Mouse (Mus musculus) MEL (cell line): Measurements from ENCODE around the gene Dop1b. TPM values are rescaled to one million over a fixed set of nuclear protein-coding genes. Genes with fewer than 3 reads are reported as not detected.

Experiments
- DNase-seq: peaks from one replicate; pipeline ENCODE4 v3.0.0; 2011; ENCODE audit warnings: low read depth, low spot score
- H3K27ac ChIP-seq: 2 replicates; pipeline ENCODE4 v1.5.1; 2012; ENCODE audit warnings: low read depth, mild to moderate bottlenecking, control low read depth, low read length, moderate library complexity; ENCODE audit not compliant: control insufficient read depth
- H3K27me3 ChIP-seq, 2 experiments: fragments of 150-350 bp in 1 of 2; sonication (generic) in 1 of 2; 2 replicates each; pipeline ENCODE4 v1.6.1; 2012; ENCODE audit warnings: low read length in 2 of 2, mild to moderate bottlenecking in 2 of 2, improper control_type of control experiment in 1 of 2, moderate library complexity in 1 of 2; ENCODE audit not compliant: insufficient read depth in 2 of 2, control insufficient read depth in 1 of 2
- H3K36me3 ChIP-seq, 2 experiments: 2 replicates each; pipeline ENCODE4 v1.6.1; 2012 to 2014; ENCODE audit warnings: low read length in 2 of 2, improper control_type of control experiment in 1 of 2, inconsistent platforms in 1 of 2, mild to moderate bottlenecking in 1 of 2; ENCODE audit not compliant: insufficient read depth in 2 of 2, control insufficient read depth in 1 of 2
- H3K4me1 ChIP-seq, 2 experiments: fragments of 150-350 bp in 1 of 2; sonication (generic) in 1 of 2; 2 replicates each; pipeline ENCODE4 v1.6.1; 2012; ENCODE audit warnings: low read length in 2 of 2, improper control_type of control experiment in 1 of 2, mild to moderate bottlenecking in 1 of 2; ENCODE audit not compliant: insufficient read depth in 2 of 2, control insufficient read depth in 1 of 2
- H3K4me3 ChIP-seq, 2 experiments: fragments of 150-350 bp in 1 of 2; sonication (generic) in 1 of 2; 2 replicates each; pipeline ENCODE4 v1.5.1; 2012; ENCODE audit warnings: low read depth in 2 of 2, low read length in 2 of 2, mild to moderate bottlenecking in 2 of 2, moderate library complexity in 2 of 2, control low read depth in 1 of 2, improper control_type of control experiment in 1 of 2; ENCODE audit not compliant: control insufficient read depth in 1 of 2, insufficient read depth in 1 of 2
- H3K79me2 ChIP-seq: 2 replicates; pipeline ENCODE4 v1.6.1; 2012; ENCODE audit warnings: mild to moderate bottlenecking, low read length, moderate library complexity; ENCODE audit not compliant: control insufficient read depth, poor library complexity, insufficient read depth
- H3K9ac ChIP-seq: 2 replicates; pipeline ENCODE4 v1.6.1; 2012; ENCODE audit warnings: low read depth, mild to moderate bottlenecking, control low read depth, low read length, moderate library complexity; ENCODE audit not compliant: control insufficient read depth, poor library complexity, severe bottlenecking
- H3K9me3 ChIP-seq: fragments of 150-350 bp; sonication (generic); replicated peaks from 2 replicates; pipeline ENCODE4 v1.6.1; 2012; ENCODE audit warnings: mild to moderate bottlenecking, low read length, improper control_type of control experiment, moderate library complexity; ENCODE audit not compliant: insufficient read depth
- BHLHE40 ChIP-seq: IDR thresholded peaks from 2 replicates; pipeline ENCODE4 v1.6.1; 2012; ENCODE audit warnings: low read depth, mild to moderate bottlenecking, inconsistent platforms, low read length, improper control_type of control experiment, borderline replicate concordance
- CHD1 ChIP-seq: IDR thresholded peaks from 2 replicates; pipeline ENCODE4 v1.6.1; 2012; ENCODE audit warnings: low read depth, mild to moderate bottlenecking, inconsistent platforms, low read length, improper control_type of control experiment
- E2F4 ChIP-seq: IDR thresholded peaks from 2 replicates; pipeline ENCODE4 v1.6.1; 2011; ENCODE audit warnings: low read depth, low read length, improper control_type of control experiment, borderline replicate concordance
- ELF1 ChIP-seq: IDR thresholded peaks from 2 replicates; pipeline ENCODE4 v1.6.1; 2014; ENCODE audit warnings: low read depth, mild to moderate bottlenecking, inconsistent platforms, low read length, improper control_type of control experiment, moderate library complexity
- ETS1 ChIP-seq: IDR thresholded peaks from 2 replicates; pipeline ENCODE4 v1.6.1; 2012; ENCODE audit warnings: low read depth, mild to moderate bottlenecking, inconsistent platforms, low read length, improper control_type of control experiment, moderate library complexity
- GABPA ChIP-seq: IDR thresholded peaks from 2 replicates; pipeline ENCODE4 v1.6.1; 2012; ENCODE audit warnings: low read depth, mild to moderate bottlenecking, inconsistent platforms, low read length, improper control_type of control experiment, moderate library complexity
- GATA1 ChIP-seq: IDR thresholded peaks from 2 replicates; pipeline ENCODE4 v1.6.1; 2011; ENCODE audit warnings: low read depth, low read length, improper control_type of control experiment
- HCFC1 ChIP-seq: IDR thresholded peaks from 2 replicates; pipeline ENCODE4 v1.6.1; 2012; ENCODE audit warnings: low read depth, mild to moderate bottlenecking, inconsistent platforms, low read length, improper control_type of control experiment, moderate library complexity
- JUND ChIP-seq: IDR thresholded peaks from 2 replicates; pipeline ENCODE4 v1.6.1; 2011; ENCODE audit warnings: low read depth, mild to moderate bottlenecking, improper control_type of control experiment, low read length
- MAX ChIP-seq: IDR thresholded peaks from 2 replicates; pipeline ENCODE4 v1.6.1; 2011; ENCODE audit warnings: low read length, improper control_type of control experiment
- MAZ ChIP-seq: IDR thresholded peaks from 2 replicates; pipeline ENCODE4 v1.6.1; 2012; ENCODE audit warnings: low read depth, mild to moderate bottlenecking, inconsistent platforms, low read length, improper control_type of control experiment
- MXI1 ChIP-seq: IDR thresholded peaks from 2 replicates; pipeline ENCODE4 v1.6.1; 2011; ENCODE audit warnings: mild to moderate bottlenecking, low read depth, low read length, improper control_type of control experiment
- NELFE ChIP-seq: IDR thresholded peaks from 2 replicates; pipeline ENCODE4 v1.6.1; 2011; ENCODE audit warnings: low read depth, low read length, improper control_type of control experiment
- NRF1 ChIP-seq: IDR thresholded peaks from 2 replicates; pipeline ENCODE4 v1.6.1; 2014; ENCODE audit warnings: low read depth, mild to moderate bottlenecking, inconsistent platforms, low read length, improper control_type of control experiment, moderate library complexity; ENCODE audit not compliant: poor library complexity, insufficient read depth, severe bottlenecking
- POLR2AphosphoS2 ChIP-seq: IDR thresholded peaks from 2 replicates; pipeline ENCODE4 v1.6.1; 2011; ENCODE audit warnings: low read length, improper control_type of control experiment
- POLR2AphosphoS5 ChIP-seq: IDR thresholded peaks from 2 replicates; pipeline ENCODE4 v1.6.1; 2012; ENCODE audit warnings: low read depth, borderline replicate concordance, mild to moderate bottlenecking, inconsistent platforms, low read length, moderate library complexity, mixed read lengths
- SIN3A ChIP-seq: IDR thresholded peaks from 2 replicates; pipeline ENCODE4 v1.6.1; 2012; ENCODE audit warnings: low read length, improper control_type of control experiment, inconsistent platforms
- TBP ChIP-seq: IDR thresholded peaks from 2 replicates; pipeline ENCODE4 v1.8.0; 2011; ENCODE audit warnings: low read depth, low read length, improper control_type of control experiment
- USF1 ChIP-seq: IDR thresholded peaks from 2 replicates; pipeline ENCODE4 v1.6.1; 2014; ENCODE audit warnings: low read depth, mild to moderate bottlenecking, inconsistent platforms, low read length, improper control_type of control experiment, moderate library complexity
- USF2 ChIP-seq, 2 experiments: IDR thresholded peaks; 2 replicates each; pipeline ENCODE4 v1.6.1; 2011 to 2012; ENCODE audit warnings: improper control_type of control experiment in 2 of 2, low read length in 2 of 2, borderline replicate concordance in 1 of 2, inconsistent platforms in 1 of 2, low read depth in 1 of 2, mild to moderate bottlenecking in 1 of 2; ENCODE audit not compliant: insufficient read depth in 1 of 2
- ZMIZ1 ChIP-seq: IDR thresholded peaks from 2 replicates; pipeline ENCODE4 v1.6.1; 2012; ENCODE audit warnings: low read depth, mild to moderate bottlenecking, inconsistent platforms, low read length, improper control_type of control experiment, moderate library complexity
- polyA plus RNA-seq, 2 experiments: library from polyadenylated mRNA; stranded (reverse) in 1 of 2; unstranded in 1 of 2; fragments of >175 nt in 1 of 2; fragments of >200 nt in 1 of 2; gene quantifications; 2 replicates each; pipeline versions ENCODE4 v1.2.1 to v1.2.4; 2012; ENCODE audit warnings: low replicate concordance in 2 of 2, low read depth in 1 of 2; ENCODE audit not compliant: insufficient read length in 2 of 2, insufficient read depth in 1 of 2, missing spikeins in 1 of 2
- total RNA-seq: library from RNA; depleted of rRNA; stranded (reverse); fragments of 300-350 nt; gene quantifications from 2 replicates; pipeline ENCODE4 v1.2.3, GENCODE M21; 2012

Dop1b gene
- total and polyA plus RNA-seq, 3 experiments = 5.8 to 11.3 TPM; not detected in 1

GRCm38 (mm10) chr16:93715826-93716225 is 4.1 kb downstream of the Dop1b start:
- Histone ChIP-seq H3K4me1 (peaks cover 3 to 6% of the 10 kb centered on the region in 2 experiments; a peak in 3 of 4 replicates), H3K4me3 (no peak overlapping the region), H3K27me3 (no peaks in the 10 kb centered on the region), H3K9ac (no peak overlapping the region), H3K36me3 (0 out of 4 replicates have a peak, but pooled peaks cover 0 to 2% of the 10 kb centered on the region in 2 experiments)
- TF ChIP-seq HCFC1 (no peak), ZMIZ1 (no peak), CHD1 (no peak), GATA1 (no peak), NRF1 (no peak), SIN3A (no peak), MAX (no peak), JUND (no peak), USF1 (no peak)
- TF ChIP-seq, all 39 proteins: peak for 0
- no peaks in the 10 kb centered on the region for H3K9me3 ChIP-seq
- H3K27ac ChIP-seq = no peak overlapping the region
- DNase-seq = no peak
- peaks cover 1% of the 10 kb centered on the region; the same call in 1 of the 2 replicates for H3K79me2 ChIP-seq

- no peak overlapping the region for H3K9ac ChIP-seq
- H3K27me3 ChIP-seq = no peaks in the 10 kb centered on the region
- H3K27ac ChIP-seq = no peak overlapping the region
- no peak overlapping the region for H3K4me3 ChIP-seq
- no peak for DNase-seq
- TF ChIP-seq NRF1 = no peak
- TF ChIP-seq BHLHE40 = no peak
- no peak for TF ChIP-seq USF1
- no peak for TF ChIP-seq E2F4
- no peak for TF ChIP-seq NELFE
- TF ChIP-seq ELF1 = no peak
- TF ChIP-seq HCFC1 = no peak
- no peak for TF ChIP-seq TBP
- no peak for TF ChIP-seq MXI1
- no peak for TF ChIP-seq GABPA
- no peak for TF ChIP-seq ETS1
- no peak for TF ChIP-seq POLR2AphosphoS2
- no peak for TF ChIP-seq USF2 (IDR thresholded peaks at IDR 0.05; ENCODE audit: borderline replicate concordance in 1 of 2, insufficient read depth in 1 of 2, low read depth in 1 of 2, low read length in 2 of 2)
- TF ChIP-seq MAZ = no peak
- no peak for TF ChIP-seq ZMIZ1
- no peak for TF ChIP-seq POLR2AphosphoS5
- H3K4me1 ChIP-seq = peaks cover 3 to 6% of the 10 kb centered on the region in 2 experiments; a peak in 3 of 4 replicates
- no peaks in the 10 kb centered on the region for H3K9me3 ChIP-seq
- 0 out of 4 replicates have a peak, but pooled peaks cover 0 to 2% of the 10 kb centered on the region in 2 experiments for H3K36me3 ChIP-seq
- H3K79me2 ChIP-seq = no peaks in the 10 kb centered on the region
Measured at GRCm38 (mm10) chr16:93717299-93717703, 5.6 kb downstream of the Dop1b start.
